Mouse (Mus musculus) ES-Bruce4 (cell line): Measurements from ENCODE around the gene Arhgap23.

Experiments used
- CTCF ChIP-seq: IDR thresholded peaks from one replicate; pipeline ENCODE4 v1.8.1; 2011; ENCODE audit warnings: low read depth, low read length
- EP300 ChIP-seq: IDR thresholded peaks from 2 replicates; pipeline ENCODE4 v1.6.1; 2011; ENCODE audit warnings: low read depth, low read length; ENCODE audit not compliant: insufficient read depth
- POLR2A ChIP-seq: IDR thresholded peaks from one replicate; pipeline ENCODE4 v1.8.1; 2011; ENCODE audit warnings: low read length; ENCODE audit not compliant: insufficient read depth

- no peak for TF ChIP-seq POLR2A
- TF ChIP-seq CTCF: peak; percentile 91
- no peak for TF ChIP-seq EP300
These were observed 95.8 kb downstream of the Arhgap23 start for GRCm38 (mm10) chr11:97510966-97511660.
